Mouse (Mus musculus) heart, postnatal 0 days (tissue): ENCODE data around the gene Samd1. TPM values are rescaled to one million over a fixed set of nuclear protein-coding genes. Genes with fewer than 3 reads are reported as not detected.

Source experiments
- ATAC-seq: fragments of 200-750 bp; cut with Nextera tagmentation; 2 replicates; pipeline ENCODE4 v1.8.0; 2017; ENCODE audit warnings: low read depth, moderate number of reproducible peaks, moderate library complexity; ENCODE audit not compliant: insufficient read depth
- DNase-seq: peaks from one replicate; pipeline ENCODE4 v3.0.0-alpha.2; 2016; ENCODE audit warnings: low spot score
- H3K27ac ChIP-seq: fragments of 300-500 bp; sonication (generic); 2 replicates; pipeline ENCODE4 v1.5.1; 2014; ENCODE audit warnings: low read depth, mild to moderate bottlenecking
- H3K27me3 ChIP-seq: fragments of 300-500 bp; sonication (generic); 2 replicates; pipeline ENCODE4 v1.6.1; 2014; ENCODE audit warnings: low read length, mixed read lengths; ENCODE audit not compliant: control insufficient read depth, insufficient read depth
- H3K36me3 ChIP-seq: fragments of 300-500 bp; sonication (generic); replicated peaks from 2 replicates; pipeline ENCODE4 v1.6.1; 2014; ENCODE audit warnings: low read length, mixed read lengths; ENCODE audit not compliant: control insufficient read depth, insufficient read depth
- H3K4me1 ChIP-seq: fragments of 300-500 bp; sonication (generic); 2 replicates; pipeline ENCODE4 v1.6.1; 2014; ENCODE audit warnings: antibody characterized with exemption; ENCODE audit not compliant: control insufficient read depth, insufficient read depth
- H3K4me2 ChIP-seq: fragments of 300-500 bp; sonication (generic); 2 replicates; pipeline ENCODE4 v1.6.1; 2014; ENCODE audit warnings: low read depth, mild to moderate bottlenecking, low read length, moderate library complexity
- H3K4me3 ChIP-seq: fragments of 300-500 bp; sonication (generic); 2 replicates; pipeline ENCODE4 v1.5.1; 2014; ENCODE audit warnings: low read depth, low read length
- H3K9ac ChIP-seq: fragments of 300-500 bp; sonication (generic); replicated peaks from 2 replicates; pipeline ENCODE4 v1.6.1; 2014; ENCODE audit warnings: low read depth, low read length, mixed read lengths
- H3K9me3 ChIP-seq: fragments of 300-500 bp; sonication (generic); replicated peaks from 2 replicates; pipeline ENCODE4 v1.6.1; 2016; ENCODE audit warnings: low read length; ENCODE audit not compliant: control insufficient read depth
- CTCF ChIP-seq: IDR thresholded peaks from 2 replicates; pipeline ENCODE4 v1.5.1; 2016; ENCODE audit warnings: antibody characterized with exemption, control low read depth, low read depth
- EP300 ChIP-seq: IDR thresholded peaks from 2 replicates; pipeline ENCODE4 v1.6.1; 2016; ENCODE audit warnings: antibody characterized with exemption, low read depth
- WGBS: fragments of 180-500 bp; shearing (Covaris S2); extraction: QIAGEN DNeasy Blood & Tissue Kit; methylation state at CpG from one replicate; pipeline ENCODE4 v1.1.7; 2014; 5-methylcytosine and 5-hydroxymethylcytosine counted together
- polyA plus RNA-seq: library from polyadenylated mRNA; unstranded; fragments of >200 nt; fragmentation: Nextera tagmentation; extraction: Ambion mirVana; gene quantifications from 2 replicates; pipeline ENCODE4 v1.2.1, GENCODE M21; 2015
- total RNA-seq: library from RNA; depleted of rRNA; stranded (reverse); fragments of >200 nt; gene quantifications from 2 replicates; pipeline ENCODE4 v1.2.3, GENCODE M21; 2014; ENCODE audit warnings: low replicate concordance

The Samd1 gene
- total and polyA plus RNA-seq, 2 experiments from 2014 or later = 3.7 to 46.3 TPM

- Histone ChIP-seq H3K4me2 (no peak overlapping the region), H3K9me3 (no peaks in the 10 kb centered on the region), H3K27me3 (peaks cover 14% of the 10 kb centered on the region), H3K4me3 (no peak overlapping the region), H3K27ac (no peak overlapping the region), H3K4me1 (peaks cover 15% of the 10 kb centered on the region), H3K36me3 (no peaks in the 10 kb centered on the region), H3K9ac (no peak overlapping the region)
- TF ChIP-seq EP300 = no peak
- TF ChIP-seq CTCF = peak; percentile 87
- 5% methylated on average over 5 of the region's 5 CpGs for WGBS
- DNase-seq (peak; percentile 79), ATAC-seq (no peak; the same call in 1 of the 2 replicates)
Measured at GRCm38 (mm10) chr8:84039050-84039449, 41.6 kb downstream of the Samd1 start.

GRCm38 (mm10) chr8:84042066-84042947 lies 44.8 kb downstream of the Samd1 start, which contains the start of gene Il27ra:
TSS of gene Il27ra (minus strand) at chr8:84042589.
- Histone ChIP-seq H3K4me3 (peak within 1 kb of the TSS; percentile 39), H3K4me1 (peaks cover 15% of the 10 kb centered on the region), H3K9me3 (no peaks in the 10 kb centered on the region), H3K9ac (peak within 1 kb of the TSS; percentile 15; the same call in 1 of the 2 replicates), H3K27ac (0 out of 2 replicates have a peak within 1 kb of the TSS, but pooled peaks have one; percentile 5), H3K27me3 (peaks cover 28% of the 10 kb centered on the region), H3K36me3 (no peaks in the 10 kb centered on the region), H3K4me2 (peak within 1 kb of the TSS; percentile 66)
- peak; percentile 77 for ATAC-seq
- WGBS = 4% methylated on average over 40 of the region's 40 CpGs
- DNase-seq = peak; percentile 63
- TF ChIP-seq EP300 (no peak), CTCF (peak; percentile 65)

GRCm38 (mm10) chr8:84042948-84043342 lies 45.5 kb downstream of the Samd1 start:
- H3K27me3 ChIP-seq = peaks cover 28% of the 10 kb centered on the region
- DNase-seq = no peak

DNA sequence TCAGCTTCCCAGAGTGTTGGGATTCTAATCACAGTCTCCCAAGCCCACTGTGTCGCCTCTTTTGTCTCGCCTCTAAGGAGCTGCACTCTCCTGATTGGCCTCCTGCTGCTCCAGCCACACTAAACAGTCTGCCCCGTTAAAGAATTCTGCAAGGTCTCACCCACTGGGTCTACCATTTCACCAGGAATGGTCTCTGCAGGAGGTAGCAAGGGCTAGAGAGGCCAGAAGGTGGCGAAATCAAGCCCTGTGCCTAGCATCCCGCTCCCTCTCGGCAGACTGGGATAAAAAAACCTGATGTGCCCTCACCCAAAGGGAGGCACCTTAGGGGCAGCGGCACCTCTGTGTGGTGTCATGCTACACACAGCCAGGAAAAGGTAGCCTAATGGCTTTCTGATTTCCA lies 46.6 kb downstream of the Samd1 start:
- Histone ChIP-seq H3K4me2 (no peak overlapping the region), H3K27ac (no peak overlapping the region)
- WGBS = 15% methylated on average over 7 of the region's 7 CpGs

More at GRCm38 (mm10) chr8:84042948-84043342, 45.5 kb downstream of the Samd1 start:
- H3K9me3 ChIP-seq = no peaks in the 10 kb centered on the region
- TF ChIP-seq CTCF = no peak
- no peak for TF ChIP-seq EP300
- H3K4me1 ChIP-seq = peaks cover 14% of the 10 kb centered on the region
- ATAC-seq = no peak
- no peaks in the 10 kb centered on the region for H3K36me3 ChIP-seq
- WGBS = 27% methylated on average over 12 of the region's 12 CpGs
- H3K9ac ChIP-seq = no peak overlapping the region
- H3K4me2 ChIP-seq = peak overlapping the region; percentile 66
- H3K4me3 ChIP-seq = peak overlapping the region; percentile 39
- H3K27ac ChIP-seq = no peak overlapping the region

GRCm38 (mm10) chr8:84044900-84045299 lies 47.4 kb downstream of the Samd1 start, which contains the start of gene Rln3:
TSS of gene Rln3 (minus strand) at chr8:84045000.
- H3K4me3 ChIP-seq = no peak within 1 kb of the TSS

More for the DNA sequence above, 46.6 kb downstream of the Samd1 start:
- H3K9me3 ChIP-seq = no peaks in the 10 kb centered on the region
- H3K36me3 ChIP-seq = no peaks in the 10 kb centered on the region
- TF ChIP-seq CTCF (0 out of 2 replicates have a peak, but pooled peaks have one; percentile 3), EP300 (no peak)
- DNase-seq = no peak
- H3K4me1 ChIP-seq = peaks cover 3% of the 10 kb centered on the region; the same call in 1 of the 2 replicates
- no peak overlapping the region for H3K9ac ChIP-seq
- peaks cover 28% of the 10 kb centered on the region for H3K27me3 ChIP-seq
- no peak overlapping the region for H3K4me3 ChIP-seq
- ATAC-seq = no peak

More at GRCm38 (mm10) chr8:84044900-84045299, 47.4 kb downstream of the Samd1 start, which contains the start of gene Rln3:
- Histone ChIP-seq H3K36me3 (no peaks in the 10 kb centered on the region), H3K4me2 (peak within 1 kb of the TSS; percentile 5; the same call in 1 of the 2 replicates), H3K27ac (no peak within 1 kb of the TSS), H3K9ac (no peak within 1 kb of the TSS), H3K4me1 (no peaks in the 10 kb centered on the region), H3K27me3 (peaks cover 28% of the 10 kb centered on the region), H3K9me3 (no peaks in the 10 kb centered on the region)
- no peak for ATAC-seq
- no peak for TF ChIP-seq EP300
- TF ChIP-seq CTCF = no peak
- DNase-seq = no peak
- 12% methylated on average over 9 of the region's 9 CpGs for WGBS
